Mouse (Mus musculus): ENCODE measurements around the gene Zfhx3.

DNA sequence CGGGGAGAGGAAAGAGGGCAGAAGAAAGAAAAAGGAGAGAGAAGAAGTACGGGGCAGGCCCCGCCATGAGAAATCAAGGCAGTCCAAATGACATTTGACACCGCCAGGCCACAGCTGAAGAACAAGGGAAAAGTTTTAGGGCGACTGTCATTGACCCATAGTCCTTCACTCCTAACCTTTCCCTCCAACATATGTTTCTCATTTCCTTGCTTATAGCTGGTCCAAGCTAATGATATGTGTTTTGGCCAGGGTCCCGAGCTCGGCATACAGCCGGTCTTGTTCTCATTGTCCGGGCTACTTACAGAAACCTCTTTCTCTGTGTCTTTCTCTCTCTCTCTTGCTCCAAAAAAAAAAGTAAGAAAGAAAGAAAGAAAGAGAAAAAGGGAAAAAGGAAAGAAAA lies 651.4 kb downstream of the Zfhx3 start:
- TF ChIP-seq TCF12 (IDR thresholded peaks at IDR 0.05; ENCODE audit: low read depth, low read length) (no peak), POLR2A (IDR thresholded peaks at IDR 0.05; ENCODE audit: control insufficient read depth in 1 of 2, insufficient read depth in 1 of 2, low read depth in 1 of 2, low read length in 2 of 2, poor library complexity in 1 of 2) (no peak), GATA1 (IDR thresholded peaks at IDR 0.05; ENCODE audit: low read depth, low read length) (no peak), EP300 (IDR thresholded peaks at IDR 0.05; ENCODE audit: low read depth in 1 of 2, low read length in 2 of 2) (no peak), CTCF (IDR thresholded peaks at IDR 0.05 in 2 of 3, conservative IDR thresholded peaks at IDR 0.05 in 1 of 3; ENCODE audit: control insufficient read depth in 1 of 3, insufficient read depth in 1 of 3, low read depth in 2 of 3, low read length in 3 of 3, poor library complexity in 1 of 3, severe bottlenecking in 1 of 3) (no peak)

All from MEL (cell line).